Mouse (Mus musculus) heart, adult 18-20 months (tissue): Measurements from ENCODE around the gene Gm20772. TPM values are rescaled to one million over a fixed set of nuclear protein-coding genes. Genes with fewer than 3 reads are reported as not detected.
"Not testable (repeated sequence)": the region's sequence is repeated elsewhere in the genome, so short reads cannot be mapped to it uniquely, and the experiment has no call there.

Experiments
- DNase-seq, 2 experiments: peaks; one replicate each; pipeline ENCODE4 v3.0.0; 2021 to 2022; ENCODE audit warnings: mixed read lengths in 1 of 2
- long read RNA-seq, 2 experiments: library from polyadenylated mRNA; stranded (forward); transcript quantifications; one replicate each; pipeline ENCODE4 v2.0.0; 2021
- total RNA-seq, 2 experiments: library from RNA; stranded (reverse); gene quantifications; 2 replicates each; pipeline ENCODE4 v1.2.3; 2021

Gene Gm20772
- total RNA-seq, result not detected
- long read RNA-seq, experiment 1, result 0 reads
- long read RNA-seq, experiment 2, result 0 reads

DNA sequence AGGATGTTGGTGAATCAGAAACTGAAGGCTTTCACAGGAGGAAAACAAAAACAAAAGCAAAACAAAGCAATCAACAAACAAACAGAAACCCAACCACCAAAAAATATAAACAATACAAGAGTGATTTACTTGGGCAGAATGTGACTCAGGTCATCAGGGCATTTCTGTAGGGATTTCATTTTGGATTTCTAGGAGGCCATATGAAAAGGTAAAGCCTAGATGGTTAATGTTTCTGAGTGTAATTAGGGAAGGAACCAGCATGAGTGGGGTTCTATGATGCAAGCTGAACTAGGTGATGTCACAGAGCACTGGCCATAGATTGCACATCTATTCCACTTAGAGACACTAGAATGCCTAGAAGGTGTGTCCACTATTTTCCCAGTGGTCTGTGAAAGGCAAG is at the start of gene Gm20772, which contains the start of gene Gm20831:
Gm20772 (plus strand) TSS at position 301 of the 400 bp plus-strand sequence.
Gm20831 (plus strand) TSS at position 301 of the 400 bp plus-strand sequence.
- not testable (repeated sequence) for DNase-seq

GRCm38 (mm10) chrY:17846166-17846565 is 28.4 kb upstream of the Gm20772 start, which contains the start of gene Gm21904:
TSS of gene Gm21904 (minus strand) at chrY:17846266.
- not testable (repeated sequence) for DNase-seq

Other genes with a start within 250 kb of the Gm20772 start
- gene Gm21904, start 28.5 kb upstream of the Gm20772 start, total RNA-seq, result not detected
- not detected for gene Gm20831, start within 50 bp of the Gm20772 start, total RNA-seq
- not detected for gene Srsy, start 62.6 kb downstream of the Gm20772 start, total RNA-seq
- gene Gm21764, start 187.1 kb downstream of the Gm20772 start, total RNA-seq, result not detected
- not detected for gene Ssty1, start 214.4 kb downstream of the Gm20772 start, total RNA-seq